Mouse (Mus musculus) liver, adult 2 months (tissue): Measurements from ENCODE around the gene Dst. TPM values are rescaled to one million over a fixed set of nuclear protein-coding genes. Genes with fewer than 3 reads are reported as not detected.
A peak's percentile ranks its signal among the peaks of the same experiment; 100 is the strongest.

Experiments
- DNase-seq: peaks from one replicate; pipeline ENCODE4 v3.0.0-alpha.2; 2011; ENCODE audit warnings: low read depth, low spot score; ENCODE audit errors: extremely low read depth
- H3K27ac ChIP-seq: fragments of 200-500 bp; replicated peaks from 2 replicates; pipeline ENCODE4 v1.5.1; 2012; ENCODE audit warnings: low read depth, mild to moderate bottlenecking, control low read depth, inconsistent platforms, low read length; ENCODE audit not compliant: insufficient read depth
- H3K27me3 ChIP-seq: fragments of 200-500 bp; 2 replicates; pipeline ENCODE4 v1.6.1; 2012; ENCODE audit warnings: mild to moderate bottlenecking, moderate library complexity, low read length, inconsistent platforms; ENCODE audit not compliant: control insufficient read depth, insufficient read depth
- H3K36me3 ChIP-seq: fragments of 200-500 bp; 2 replicates; pipeline ENCODE4 v1.6.1; 2012; ENCODE audit warnings: low read length, inconsistent platforms; ENCODE audit not compliant: control insufficient read depth, insufficient read depth
- H3K4me1 ChIP-seq: fragments of 200-500 bp; 2 replicates; pipeline ENCODE4 v1.6.1; 2011; ENCODE audit warnings: low read length; ENCODE audit not compliant: control insufficient read depth, insufficient read depth
- H3K4me3 ChIP-seq: fragments of 200-500 bp; 2 replicates; pipeline ENCODE4 v1.5.1; 2011; ENCODE audit warnings: low read depth, mild to moderate bottlenecking, control low read depth, low read length, moderate library complexity; ENCODE audit not compliant: insufficient read depth
- H3K79me2 ChIP-seq: fragments of 200-500 bp; 2 replicates; pipeline ENCODE4 v1.6.1; 2012; ENCODE audit warnings: inconsistent platforms, mild to moderate bottlenecking, low read length, moderate library complexity; ENCODE audit not compliant: control insufficient read depth, insufficient read depth
- H3K9ac ChIP-seq: fragments of 200-500 bp; 2 replicates; pipeline ENCODE4 v1.6.1; 2012; ENCODE audit warnings: low read depth, mild to moderate bottlenecking, control low read depth, inconsistent platforms, low read length
- CTCF ChIP-seq: fragments of 200-500 bp; IDR thresholded peaks from 2 replicates; pipeline ENCODE4 v1.5.1; 2011; ENCODE audit warnings: low read depth, low read length, control low read depth
- POLR2A ChIP-seq: fragments of 200-500 bp; IDR thresholded peaks from 2 replicates; pipeline ENCODE4 v1.6.1; 2011; ENCODE audit warnings: low read length, control low read depth; ENCODE audit not compliant: insufficient read depth; ENCODE audit errors: extremely low read depth
- WGBS: fragments of 180-500 bp; shearing (Covaris S2); methylation state at CpG from one replicate; pipeline ENCODE4 v1.1.7; 2018; 5-methylcytosine and 5-hydroxymethylcytosine counted together
- polyA plus RNA-seq: library from polyadenylated mRNA; depleted of rRNA; stranded (reverse); fragments of >200 nt; gene quantifications from 2 replicates; pipeline ENCODE4 v1.2.3, GENCODE M21; 2012
- total RNA-seq: library from RNA; depleted of rRNA; stranded (reverse); fragments of >200 nt; gene quantifications from 2 replicates; pipeline ENCODE4 v1.2.3, GENCODE M21; 2014

Gene Dst
- total and polyA plus RNA-seq, 2 experiments: 10.5 to 53.6 TPM

DNA sequence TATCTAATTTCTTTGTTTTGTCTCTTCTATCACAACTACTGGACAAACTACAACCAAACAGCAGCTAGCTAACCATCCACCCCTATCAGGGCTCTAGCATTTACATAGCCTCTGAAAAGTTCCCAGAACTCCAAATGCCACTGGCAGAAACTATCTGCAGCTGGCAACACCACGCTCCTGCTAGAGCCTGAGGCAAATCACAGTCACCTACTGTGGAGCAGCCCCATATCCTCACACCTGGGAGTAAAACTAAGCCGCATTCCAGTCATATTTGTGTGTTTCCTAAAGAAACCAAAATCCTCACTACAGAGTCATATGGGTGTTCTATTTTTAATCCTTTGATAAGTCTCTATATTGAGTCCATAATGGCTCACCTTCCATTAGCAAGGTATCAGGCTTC is 194.6 kb downstream of the Dst start:
- DNase-seq: no peak
- WGBS: 94% methylated on average over 2 of the region's 2 CpGs
- Histone ChIP-seq H3K27me3 (no peaks in the 10 kb centered on the region), H3K9ac (no peak overlapping the region), H3K36me3 (no peaks in the 10 kb centered on the region), H3K4me3 (no peak overlapping the region), H3K4me1 (peaks cover 3% of the 10 kb centered on the region; the same call in 1 of the 2 replicates), H3K27ac (no peak overlapping the region), H3K79me2 (no peaks in the 10 kb centered on the region)
- TF ChIP-seq CTCF: no peak
- no peak for TF ChIP-seq POLR2A

GRCm38 (mm10) chr1:34103176-34103575 is 195.2 kb downstream of the Dst start:
- Histone ChIP-seq H3K27ac (no peak overlapping the region), H3K9ac (no peak overlapping the region), H3K36me3 (no peaks in the 10 kb centered on the region), H3K4me1 (peaks cover 3% of the 10 kb centered on the region; the same call in 1 of the 2 replicates), H3K27me3 (no peaks in the 10 kb centered on the region), H3K4me3 (no peak overlapping the region), H3K79me2 (no peaks in the 10 kb centered on the region)
- TF ChIP-seq CTCF: no peak
- TF ChIP-seq POLR2A: no peak
- no peak for DNase-seq
- WGBS: 67% methylated on average over 3 of the region's 3 CpGs

GRCm38 (mm10) chr1:34103713-34104172 is 195.7 kb downstream of the Dst start:
- Histone ChIP-seq H3K27me3 (no peaks in the 10 kb centered on the region), H3K27ac (no peak overlapping the region), H3K36me3 (no peaks in the 10 kb centered on the region), H3K79me2 (no peaks in the 10 kb centered on the region), H3K4me1 (peaks cover 3% of the 10 kb centered on the region; the same call in 1 of the 2 replicates), H3K9ac (no peak overlapping the region), H3K4me3 (no peak overlapping the region)
- 9% methylated on average over 3 of the region's 3 CpGs for WGBS
- TF ChIP-seq POLR2A (no peak), CTCF (no peak)
- DNase-seq: peak; percentile 73

GRCm38 (mm10) chr1:34104846-34105245 is 196.8 kb downstream of the Dst start:
- no peak for TF ChIP-seq CTCF
- TF ChIP-seq POLR2A: no peak

GRCm38 (mm10) chr1:34106606-34107005 is 198.6 kb downstream of the Dst start:
- no peak for DNase-seq
- Histone ChIP-seq H3K27me3 (no peaks in the 10 kb centered on the region), H3K36me3 (no peaks in the 10 kb centered on the region), H3K79me2 (no peaks in the 10 kb centered on the region), H3K4me1 (peaks cover 4% of the 10 kb centered on the region; the same call in 1 of the 2 replicates), H3K27ac (no peak overlapping the region), H3K9ac (no peak overlapping the region), H3K4me3 (no peak overlapping the region)
- 85% methylated on average over 8 of the region's 8 CpGs for WGBS
- TF ChIP-seq CTCF: no peak
- TF ChIP-seq POLR2A: no peak

More at GRCm38 (mm10) chr1:34104846-34105245, 196.8 kb downstream of the Dst start:
- Histone ChIP-seq H3K4me3 (no peak overlapping the region), H3K36me3 (no peaks in the 10 kb centered on the region), H3K27ac (no peak overlapping the region), H3K27me3 (no peaks in the 10 kb centered on the region), H3K79me2 (no peaks in the 10 kb centered on the region), H3K9ac (no peak overlapping the region), H3K4me1 (peaks cover 3% of the 10 kb centered on the region; the same call in 1 of the 2 replicates)
- no peak for DNase-seq
- 34% methylated on average over 8 of the region's 8 CpGs for WGBS

DNA sequence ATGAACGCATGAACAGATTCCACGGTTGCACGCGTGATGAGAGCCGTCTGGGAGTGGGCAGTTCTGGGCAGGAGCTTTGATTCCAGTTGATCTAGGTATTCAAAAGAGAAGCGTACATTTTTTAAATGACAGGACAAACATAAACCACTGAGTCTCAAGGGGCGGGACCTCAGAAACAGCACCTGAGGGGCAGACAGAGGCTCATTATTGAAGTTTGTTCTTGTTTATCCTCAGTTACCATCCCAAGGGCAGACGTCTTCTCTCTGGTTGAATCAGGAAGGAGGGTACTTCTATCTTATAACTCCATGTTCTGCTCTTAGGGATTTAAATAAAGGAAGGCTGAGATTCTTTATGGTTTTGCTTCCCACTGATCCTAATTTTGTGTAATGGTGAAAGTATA is 199.1 kb downstream of the Dst start:
- no peak for TF ChIP-seq POLR2A
- TF ChIP-seq CTCF: no peak
- WGBS: 87% methylated on average over 8 of the region's 8 CpGs
- H3K9ac ChIP-seq: no peak overlapping the region

More for the DNA sequence above, 199.1 kb downstream of the Dst start:
- H3K4me3 ChIP-seq: no peak overlapping the region
- H3K27me3 ChIP-seq: no peaks in the 10 kb centered on the region
- no peak overlapping the region for H3K27ac ChIP-seq
- no peaks in the 10 kb centered on the region for H3K36me3 ChIP-seq
- no peak for DNase-seq
- H3K4me1 ChIP-seq: peaks cover 4% of the 10 kb centered on the region; the same call in 1 of the 2 replicates
- H3K79me2 ChIP-seq: no peaks in the 10 kb centered on the region
